Mouse (Mus musculus): ENCODE data around the gene Cst7.
"Not testable (repeated sequence)": the region's sequence is repeated elsewhere in the genome, so short reads cannot be mapped to it uniquely, and the experiment has no call there.

The Cst7 gene

DNA sequence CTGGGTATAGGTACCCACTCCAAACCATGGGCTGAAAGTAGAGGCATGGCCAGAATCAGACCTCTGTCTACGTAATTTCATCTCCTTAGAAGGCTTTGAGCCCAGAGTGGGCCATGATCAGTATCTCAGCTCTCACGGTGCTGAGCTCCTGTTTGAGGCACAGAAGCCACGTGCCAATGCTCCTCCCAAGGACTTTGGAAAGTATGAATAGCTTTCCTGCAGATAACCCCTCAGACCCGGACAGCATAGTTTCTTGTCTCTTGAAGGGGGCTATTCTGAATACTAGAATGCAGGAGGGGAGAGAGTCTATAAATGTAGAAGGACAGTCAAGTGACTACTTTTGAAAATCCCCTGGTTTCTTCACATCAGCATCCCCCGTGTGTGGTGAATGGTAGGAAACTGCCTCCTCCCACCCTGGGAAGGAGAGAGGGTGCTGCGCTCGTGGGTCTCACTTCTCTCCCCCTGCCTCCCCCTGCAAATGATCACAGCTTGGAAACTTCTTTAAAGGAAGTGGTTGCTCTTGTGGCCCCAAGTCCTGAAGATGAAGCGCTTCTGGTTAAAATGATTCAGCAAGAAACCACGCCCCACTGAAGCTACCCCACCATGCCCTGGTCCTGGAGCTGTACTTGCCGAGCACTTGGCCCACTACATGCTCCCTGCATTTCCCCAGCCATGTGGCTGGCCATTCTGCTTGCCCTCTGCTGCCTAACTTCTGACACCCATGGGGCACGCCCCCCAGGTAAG, at the start of gene Cst7:
Gene Cst7, plus strand, starts transcription at position 569 of the 744 bp plus-strand sequence.
- no peak for DNase-seq

DNA sequence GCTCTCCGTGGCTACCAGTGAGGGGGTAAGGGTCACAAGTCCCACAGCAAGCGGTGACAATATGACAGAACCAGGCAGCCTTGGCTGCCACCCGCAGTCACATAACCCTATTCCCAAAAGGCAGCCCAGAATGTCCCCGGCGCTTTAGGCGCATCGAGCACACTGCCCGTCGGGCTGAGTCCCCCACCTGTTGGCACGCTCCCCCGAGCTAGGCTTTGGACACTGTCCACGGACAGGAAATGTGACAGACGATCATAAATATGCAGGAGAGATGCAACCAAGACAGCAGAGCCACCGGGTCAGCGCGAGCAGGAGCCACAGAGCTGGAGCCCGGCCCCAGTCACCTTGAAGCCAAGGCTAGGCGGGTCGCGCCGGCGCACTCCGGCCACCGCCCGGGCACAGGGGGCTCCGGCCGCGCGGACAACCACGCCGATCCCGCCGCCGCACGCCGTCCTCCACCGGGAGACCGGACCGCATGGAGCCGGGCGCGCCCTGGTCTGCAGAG, 44.5 kb upstream of the Cst7 start:
- no peak for DNase-seq

DNA sequence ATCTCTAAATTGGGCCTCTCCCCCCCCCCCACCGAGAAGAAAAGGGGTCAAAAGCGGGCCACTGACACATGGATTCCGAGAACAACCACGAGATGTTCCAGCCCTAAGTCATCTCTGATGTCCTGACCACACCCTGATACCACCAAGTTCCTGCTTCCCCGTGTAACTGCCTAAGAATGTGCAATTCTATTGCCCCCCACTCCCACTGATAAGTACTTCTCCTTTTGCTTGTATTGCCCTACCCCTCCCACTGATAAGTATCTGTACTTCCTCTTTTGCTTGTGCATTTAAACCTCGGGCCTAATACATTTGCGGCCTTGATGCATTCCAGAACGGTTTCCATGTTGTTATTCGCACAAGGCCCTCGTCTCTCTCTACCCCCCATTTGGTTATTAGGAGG, 20.6 kb upstream of the Cst7 start:
- not testable (repeated sequence) for DNase-seq

DNA sequence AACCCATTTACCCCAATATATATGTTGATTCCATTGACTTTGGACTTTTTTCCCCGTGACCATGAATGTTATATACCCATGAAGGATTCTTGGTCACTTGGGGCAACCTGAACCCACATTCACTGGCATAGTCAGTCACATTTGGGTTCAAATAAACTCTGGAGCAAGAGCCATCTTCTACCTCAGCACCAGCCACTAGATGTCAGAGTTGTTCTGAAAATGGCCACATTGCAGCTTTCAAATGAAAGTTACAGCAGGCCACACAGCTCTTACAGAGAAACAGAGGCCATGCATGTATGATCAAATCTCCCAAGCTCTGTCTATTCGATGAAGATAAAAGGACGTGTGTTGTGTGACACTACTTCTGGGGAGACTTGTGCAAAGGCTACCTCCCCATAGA, 11.6 kb upstream of the Cst7 start:
- DNase-seq, result no peak

DNA sequence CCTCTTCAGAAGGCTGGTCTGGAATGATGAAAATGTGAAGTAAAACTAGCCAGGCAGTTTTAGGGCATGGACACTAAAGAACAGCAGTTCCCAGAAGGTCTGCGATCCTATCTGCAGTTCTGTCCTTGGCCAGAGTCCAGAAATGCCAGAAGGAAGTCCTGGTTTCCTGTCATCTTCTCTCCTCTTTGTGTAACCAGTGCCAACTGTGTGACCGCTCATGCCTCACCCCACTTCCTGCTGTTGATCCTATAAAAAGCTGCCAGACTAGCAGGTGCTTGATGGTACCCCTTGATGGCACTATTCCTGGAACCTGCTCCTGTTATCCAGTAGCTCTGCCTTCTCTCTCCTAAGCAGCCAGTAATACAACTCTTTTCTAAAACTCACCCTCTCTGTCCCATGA, 3.2 kb upstream of the Cst7 start:
- peak; percentile 54 for DNase-seq

DNA sequence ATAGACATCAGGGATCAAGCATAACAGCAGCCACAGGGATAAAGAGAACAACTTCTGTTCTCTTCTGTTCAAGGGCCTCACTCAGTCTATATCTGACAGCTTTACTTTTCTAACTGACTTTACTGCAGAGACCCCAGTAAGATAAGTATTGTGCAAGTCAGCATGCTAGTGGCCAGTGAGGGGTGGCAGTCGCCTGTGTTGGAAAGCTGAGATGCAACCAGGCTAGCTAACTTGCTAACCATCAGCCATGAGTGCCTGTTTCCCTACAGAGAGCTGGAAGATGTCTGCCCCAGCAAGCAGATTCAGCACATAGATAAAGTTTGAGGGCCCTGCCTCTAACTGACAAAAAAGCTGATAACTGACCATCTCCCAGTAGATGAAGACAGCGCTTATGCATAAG, 546 bp downstream of the Cst7 start:
- DNase-seq, result no peak

DNA sequence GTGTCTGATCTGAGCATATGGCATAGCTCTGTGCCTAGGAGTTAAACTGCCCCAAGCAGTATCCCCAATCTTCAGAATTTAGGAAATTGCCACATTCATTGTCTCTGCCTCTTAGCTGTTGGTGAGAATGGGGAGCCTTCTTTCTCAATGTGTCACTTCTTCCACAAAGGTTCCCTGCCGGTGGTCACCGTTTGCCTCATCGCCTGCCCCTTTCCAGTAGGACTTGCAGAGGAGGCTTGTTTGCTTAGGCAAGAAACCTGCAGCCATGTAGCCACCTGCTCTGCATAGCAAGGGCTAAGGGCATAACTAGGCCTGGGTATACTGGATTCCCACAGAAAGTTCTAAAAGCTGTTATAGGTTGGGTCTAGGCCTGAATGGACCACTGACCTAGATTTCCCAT, 2.2 kb downstream of the Cst7 start:
- DNase-seq, result no peak

DNA sequence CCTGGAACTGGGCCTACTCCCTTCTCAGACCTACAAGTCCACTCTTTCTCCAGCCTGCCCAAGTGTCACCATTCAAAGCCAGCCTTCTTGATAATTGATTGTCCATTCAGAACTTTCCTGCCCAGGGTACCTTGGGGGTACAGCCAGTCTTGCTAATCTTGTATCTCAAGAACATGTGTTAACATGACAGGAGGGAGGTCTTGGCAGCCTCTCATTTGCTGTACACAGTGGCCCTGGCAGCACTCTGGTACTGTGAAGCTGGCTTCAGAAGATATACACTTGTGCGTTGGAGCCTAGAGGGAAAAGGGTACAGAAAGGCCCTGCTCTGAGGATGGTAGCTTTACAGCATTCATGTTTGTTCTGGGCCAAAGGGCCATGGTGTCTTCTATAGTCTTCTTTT, 6.0 kb downstream of the Cst7 start:
- no peak for DNase-seq

DNA sequence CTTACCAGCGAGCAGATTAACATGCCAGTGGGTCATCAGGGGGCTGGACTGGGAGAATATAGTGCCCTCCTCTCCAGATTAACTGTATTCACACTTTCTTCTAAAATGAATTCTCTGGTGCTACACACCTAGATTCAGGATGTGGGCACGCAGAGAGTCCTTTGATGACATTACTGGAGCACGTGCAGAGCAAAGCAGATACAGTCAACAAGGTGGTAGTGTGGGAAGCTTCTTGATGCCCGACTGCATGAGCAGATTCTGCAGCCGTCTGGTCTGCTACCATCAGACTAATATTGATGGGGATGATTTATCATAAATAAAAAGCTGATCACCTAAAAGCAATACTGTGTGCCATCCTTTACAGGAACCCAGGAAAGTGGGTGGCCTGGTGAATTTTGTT, 8.4 kb downstream of the Cst7 start:
- DNase-seq, result no peak

DNA sequence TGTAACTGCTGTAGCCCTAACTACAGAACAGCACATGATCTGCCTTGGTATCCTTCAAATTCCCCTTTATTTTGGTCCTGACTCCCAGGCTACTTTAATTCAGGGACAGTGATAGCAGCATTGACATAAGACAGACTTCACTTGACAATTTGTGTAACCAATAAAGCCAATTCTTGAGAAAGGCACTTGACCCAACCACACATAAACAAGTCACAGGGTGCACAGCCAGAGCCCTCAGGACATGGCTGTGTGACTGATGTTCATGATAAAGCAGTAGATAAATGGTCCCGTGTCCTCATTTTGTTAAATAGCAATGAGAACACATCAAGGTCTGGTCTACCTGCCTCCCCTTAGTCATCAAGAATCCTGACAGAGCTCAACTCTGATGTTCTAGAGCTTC, 9.4 kb downstream of the Cst7 start:
- DNase-seq, result no peak

DNA sequence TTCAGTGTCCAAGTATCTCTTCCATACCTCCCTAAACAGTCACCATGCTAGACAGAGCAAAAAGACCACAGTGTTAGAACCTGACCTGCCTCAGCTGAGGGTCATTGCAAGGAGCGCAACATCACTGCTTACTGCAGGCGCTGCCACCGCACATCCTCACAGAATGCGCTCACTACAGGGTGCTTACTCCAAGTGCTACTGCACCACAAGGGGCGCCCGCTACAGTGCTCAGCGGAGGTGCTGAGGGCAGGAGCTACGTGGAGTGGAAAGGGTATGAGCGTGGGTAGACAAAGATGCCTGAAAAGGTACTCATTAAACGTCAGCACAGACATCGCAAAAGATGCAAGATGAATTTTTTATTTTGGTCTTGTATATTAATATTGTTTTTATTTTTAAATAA, 18.9 kb downstream of the Cst7 start:
- DNase-seq, result no peak

DNA sequence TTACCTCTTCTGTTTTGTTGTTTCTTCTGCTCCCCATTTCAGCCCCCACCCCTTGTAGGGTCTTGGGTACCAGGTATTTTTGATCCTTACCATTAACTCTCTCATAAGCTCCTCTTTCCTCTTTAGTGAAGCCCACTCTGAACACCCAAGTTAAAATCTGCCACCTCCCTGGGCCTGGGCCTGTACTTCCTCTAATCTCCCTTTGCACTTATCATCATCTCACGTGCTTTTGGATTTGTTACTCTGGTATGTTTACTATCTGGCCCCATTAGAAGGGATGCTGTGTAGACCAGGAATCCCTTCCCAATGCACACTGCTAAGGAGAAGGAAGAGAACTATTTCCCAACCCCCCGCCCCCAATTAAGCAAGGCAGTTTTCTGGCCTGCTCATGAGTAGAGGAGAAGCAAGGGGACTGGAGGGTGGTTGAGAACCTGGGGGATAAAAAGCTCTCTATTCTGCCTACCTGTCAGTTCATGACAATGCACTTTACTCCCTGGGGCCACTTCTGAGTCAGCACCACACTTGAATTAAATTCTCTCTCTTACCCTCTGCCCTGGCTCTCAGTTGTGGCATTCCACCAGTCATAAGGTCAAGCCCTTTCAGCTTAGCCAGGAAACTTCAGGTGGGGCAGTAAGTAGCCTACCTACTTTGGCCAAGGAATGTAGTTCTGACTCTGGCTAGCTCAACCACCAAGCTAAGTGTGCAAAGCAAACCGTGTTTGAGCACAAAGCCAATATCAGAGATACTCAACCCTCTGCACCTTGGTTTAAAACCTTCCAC, 25.4 kb downstream of the Cst7 start:
- DNase-seq, result no peak

DNA sequence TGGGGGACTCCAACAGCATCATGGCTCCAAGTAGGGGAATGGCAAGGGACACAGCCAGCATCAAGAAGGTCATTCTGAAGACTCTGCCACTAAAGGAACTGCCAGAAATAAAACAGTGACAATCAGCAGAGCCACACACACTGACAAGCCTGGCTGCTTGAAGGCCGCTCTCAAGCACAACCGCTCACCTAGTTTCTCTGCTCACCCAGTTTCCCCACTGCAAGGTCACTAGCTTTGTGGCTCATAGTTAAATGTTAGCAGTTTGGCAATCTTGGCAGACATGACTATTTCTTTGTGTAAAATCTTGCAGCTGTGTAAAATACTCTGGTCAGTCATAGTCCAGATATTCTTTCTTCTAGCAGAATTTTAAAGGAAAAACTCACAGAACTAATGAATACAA, 30.0 kb downstream of the Cst7 start:
- no peak for DNase-seq

DNA sequence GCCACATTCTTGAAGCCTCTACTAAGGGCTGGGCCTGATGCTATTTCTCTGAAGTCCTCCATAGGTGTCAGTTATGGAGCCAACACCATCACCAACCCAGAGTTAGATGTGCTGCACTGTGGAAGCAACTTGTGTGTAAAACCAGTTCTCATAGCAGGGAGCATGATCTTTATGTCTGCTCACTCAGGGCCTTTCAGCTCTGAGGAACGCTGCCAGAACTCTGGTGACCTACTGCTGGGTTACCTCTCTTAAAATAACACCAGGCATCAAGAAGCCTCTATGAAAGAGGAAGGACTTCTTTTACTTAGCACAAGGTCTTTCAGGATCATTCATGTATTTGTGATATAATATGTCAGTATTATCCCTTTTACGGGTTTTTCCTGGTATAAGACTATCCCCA, 32.0 kb downstream of the Cst7 start:
- DNase-seq, result no peak

DNA sequence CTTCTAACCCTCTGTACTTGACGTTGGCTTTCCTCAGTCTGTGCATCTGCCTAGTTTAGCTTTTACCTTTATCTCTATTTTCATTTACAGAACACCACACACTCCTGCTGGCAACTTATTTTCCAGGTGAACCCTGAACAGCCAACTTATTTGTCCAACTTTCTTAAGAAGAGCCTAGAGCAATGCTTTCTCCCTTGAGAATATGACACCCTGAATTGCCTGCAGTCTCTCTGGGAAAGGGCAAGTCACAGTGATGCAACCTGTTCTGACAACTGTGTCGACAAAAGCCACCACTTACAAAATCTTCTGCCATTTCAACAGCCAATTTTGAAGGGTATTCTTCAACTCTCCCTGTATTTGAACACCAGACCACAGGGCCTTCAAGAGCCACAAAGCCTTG, 34.6 kb downstream of the Cst7 start:
- DNase-seq, result no peak

DNA sequence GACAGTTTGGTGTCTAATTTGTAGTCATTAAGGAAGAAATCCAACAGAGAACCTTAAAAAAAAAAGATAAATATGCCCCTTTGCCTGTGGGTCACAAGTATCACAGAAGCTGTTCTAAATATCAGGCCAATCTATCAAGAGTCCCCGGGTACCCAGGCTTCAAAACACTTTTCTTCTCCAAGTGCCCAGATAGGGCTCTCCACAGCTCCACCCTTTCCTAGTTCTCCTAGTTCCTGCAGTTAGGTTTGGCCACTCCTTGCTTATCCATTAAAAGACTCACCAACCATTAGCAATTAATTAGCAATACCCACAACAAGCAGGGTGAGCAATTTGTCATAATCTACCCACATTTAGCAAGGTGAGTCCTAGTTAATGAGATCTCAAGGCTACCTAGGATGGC, 36.9 kb downstream of the Cst7 start:
- no peak for DNase-seq

DNA sequence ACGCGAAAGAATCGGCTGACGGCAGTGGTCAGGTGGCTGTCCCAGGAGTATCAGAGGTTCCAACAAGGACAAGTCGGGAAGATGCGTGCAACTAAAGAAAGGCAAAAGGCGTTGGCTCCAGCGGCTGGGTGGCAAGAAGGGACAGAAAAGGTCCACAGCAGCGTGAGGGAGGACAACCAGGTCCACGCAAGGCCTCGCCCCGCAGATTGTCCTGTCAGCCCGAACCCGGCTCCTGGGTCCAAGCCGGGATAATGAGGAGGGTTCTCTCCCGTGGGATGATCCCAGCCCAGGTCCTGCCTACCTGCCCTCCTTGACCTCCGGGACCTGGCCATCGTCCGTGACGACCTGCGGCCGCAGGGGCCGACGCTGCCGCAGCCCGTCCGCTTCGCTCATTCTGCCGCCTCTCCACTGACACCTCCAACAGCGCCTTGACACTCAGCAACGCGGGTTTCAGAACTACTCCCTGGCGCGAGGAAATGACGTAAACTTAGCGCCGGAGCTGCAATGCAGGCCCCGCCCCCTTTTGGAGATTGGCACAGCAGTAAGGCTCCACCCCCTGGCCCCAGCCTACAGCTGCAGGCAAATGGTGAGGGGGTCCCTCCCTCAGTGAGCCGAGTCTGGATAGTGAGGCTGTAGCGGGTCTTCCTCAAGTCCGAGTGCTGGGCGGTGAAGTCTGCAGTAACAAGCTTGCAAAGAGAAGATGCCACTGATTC, 38.0 kb downstream of the Cst7 start, which contains the start of gene Apmap:
Gene Apmap, minus strand, starts transcription at position 481 of the 713 bp plus-strand sequence.
- DNase-seq, result peak; percentile 95

DNA sequence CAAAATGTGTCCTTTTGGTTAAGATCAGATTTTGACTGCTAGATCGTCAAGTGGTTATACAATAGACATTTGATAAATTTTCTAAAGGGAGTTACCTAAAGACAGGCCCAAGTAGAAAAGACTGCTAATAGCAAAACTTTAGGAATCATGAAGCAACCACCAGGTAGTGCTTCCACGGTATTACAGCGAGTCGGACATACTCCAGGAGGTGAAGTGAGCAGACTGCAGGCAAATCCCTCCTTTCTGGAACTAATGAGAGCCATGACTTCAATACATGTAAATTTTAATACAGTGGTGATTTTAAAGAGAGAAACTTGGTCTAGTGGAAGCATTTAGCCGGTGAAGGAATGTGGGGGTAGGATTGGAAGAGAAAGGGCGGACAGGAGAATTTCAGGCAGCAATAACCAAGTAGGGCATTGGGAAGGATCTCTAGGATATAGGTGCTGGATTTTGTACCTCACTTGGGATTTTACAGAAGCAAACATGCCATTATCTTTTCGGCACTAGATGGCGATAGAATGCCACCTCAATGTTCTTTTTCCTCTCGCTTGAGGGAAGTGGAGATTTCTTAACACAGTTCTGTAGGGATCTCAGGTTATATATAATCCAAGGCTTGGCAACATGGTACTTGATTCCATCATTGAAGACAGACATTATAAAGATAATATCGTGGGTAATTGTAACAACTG, 38.8 kb downstream of the Cst7 start:
- peak; percentile 59 for DNase-seq

DNA sequence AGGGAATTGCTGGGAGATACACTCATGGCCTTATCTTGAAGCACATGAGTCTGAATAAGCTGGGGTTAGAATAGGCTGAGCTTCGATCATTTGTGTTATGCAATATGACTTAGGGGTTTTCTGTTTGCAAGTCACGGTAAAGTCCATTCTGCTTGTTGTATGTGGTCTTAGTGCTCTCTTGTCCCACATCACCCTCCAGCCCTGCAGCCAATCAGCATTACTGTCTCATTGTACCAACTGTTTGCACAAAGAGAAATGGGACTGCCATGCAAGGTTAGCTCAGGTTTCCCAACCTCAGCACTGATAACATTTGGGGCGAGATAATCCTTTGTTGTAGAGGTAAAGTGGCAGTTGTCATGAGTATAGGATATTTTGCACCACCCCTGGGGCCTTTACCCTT, 39.9 kb downstream of the Cst7 start:
- DNase-seq, result no peak

DNA sequence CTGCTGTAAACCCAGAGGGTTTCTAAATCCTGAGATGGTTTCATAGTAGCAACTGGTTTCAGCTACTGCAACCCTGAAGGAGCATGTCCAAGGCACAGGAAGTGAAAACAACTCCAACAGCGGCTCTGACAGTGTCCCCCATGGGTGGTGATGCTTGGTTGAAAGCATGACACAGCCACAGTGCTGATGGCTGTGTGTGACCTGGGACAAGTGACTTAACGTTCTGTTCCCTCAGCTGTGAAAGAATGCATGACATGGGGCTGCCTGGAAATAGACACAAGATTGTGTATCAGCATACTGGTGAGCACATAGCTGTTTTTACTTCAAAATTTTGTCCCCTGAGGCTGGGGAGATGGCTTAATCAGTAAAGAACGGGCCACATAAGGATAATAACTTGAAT, 51.5 kb downstream of the Cst7 start:
- DNase-seq, result no peak

DNA sequence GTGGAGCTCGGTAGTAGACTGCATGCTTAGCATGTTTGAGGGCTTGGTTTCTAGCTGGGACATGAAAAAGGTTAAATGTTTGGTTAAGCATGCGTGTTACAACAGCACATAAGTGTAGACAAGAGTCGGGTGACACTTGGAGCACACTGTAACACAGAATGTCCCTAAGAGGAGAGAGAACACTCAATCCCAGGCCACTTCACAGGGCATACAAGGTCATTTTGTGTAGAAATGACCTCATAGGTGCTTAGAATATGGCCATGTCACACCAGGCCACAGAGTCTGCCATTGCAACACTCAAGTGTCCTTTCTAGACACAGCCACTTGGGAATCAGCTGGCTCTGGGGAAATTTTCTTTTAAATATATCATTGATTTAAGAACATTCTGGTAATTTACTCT, 53.7 kb downstream of the Cst7 start:
- DNase-seq, result no peak

DNA sequence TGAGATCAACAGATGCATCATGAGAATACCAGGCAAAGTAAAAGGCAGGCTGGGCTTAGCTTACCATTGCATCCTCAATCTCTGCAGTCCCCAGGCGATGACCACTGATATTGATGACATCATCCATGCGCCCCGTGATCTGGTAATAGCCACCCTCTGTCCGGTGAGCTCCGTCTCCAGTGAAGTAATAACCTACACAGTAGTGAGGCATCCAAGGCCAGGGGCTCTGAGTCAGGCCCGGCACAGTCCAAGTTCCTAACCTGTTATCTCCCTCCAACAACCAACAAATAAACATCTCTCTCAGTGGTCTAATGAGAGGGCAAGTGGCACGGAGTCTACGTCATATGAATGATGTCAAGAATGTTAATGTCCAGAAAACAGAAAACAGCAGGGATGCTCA, 54.7 kb downstream of the Cst7 start:
- DNase-seq, result no peak

DNA sequence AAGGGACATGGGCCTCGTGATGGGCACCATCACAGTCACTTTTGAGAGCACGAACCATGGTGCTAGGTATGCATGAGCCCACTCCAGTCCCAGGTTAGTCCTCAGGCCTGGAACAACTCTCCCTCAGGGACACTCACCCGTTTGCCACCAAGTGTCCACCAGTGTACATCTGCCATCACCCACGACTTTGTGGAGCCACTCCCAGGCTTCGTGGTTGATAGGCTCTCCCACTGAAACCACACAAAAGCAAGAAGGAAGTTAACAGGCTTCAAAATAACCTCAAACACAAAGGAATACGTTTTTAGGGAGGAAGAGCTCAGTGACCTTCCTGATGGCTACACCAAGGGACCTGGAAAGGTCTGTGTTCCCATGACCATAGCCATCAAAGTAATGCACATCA, 56.9 kb downstream of the Cst7 start:
- DNase-seq, result no peak

Measured in cerebellum, adult 11-12 months (tissue).